Mouse (Mus musculus): Measurements from ENCODE around the gene Jade3. TPM values are rescaled to one million over a fixed set of nuclear protein-coding genes. Genes with fewer than 3 reads are reported as not detected.
A peak's percentile ranks its signal among the peaks of the same experiment; 100 is the strongest.

Gene Jade3
- polyA plus RNA-seq, 1 experiment from 2014 or later, result 6.2 TPM

DNA sequence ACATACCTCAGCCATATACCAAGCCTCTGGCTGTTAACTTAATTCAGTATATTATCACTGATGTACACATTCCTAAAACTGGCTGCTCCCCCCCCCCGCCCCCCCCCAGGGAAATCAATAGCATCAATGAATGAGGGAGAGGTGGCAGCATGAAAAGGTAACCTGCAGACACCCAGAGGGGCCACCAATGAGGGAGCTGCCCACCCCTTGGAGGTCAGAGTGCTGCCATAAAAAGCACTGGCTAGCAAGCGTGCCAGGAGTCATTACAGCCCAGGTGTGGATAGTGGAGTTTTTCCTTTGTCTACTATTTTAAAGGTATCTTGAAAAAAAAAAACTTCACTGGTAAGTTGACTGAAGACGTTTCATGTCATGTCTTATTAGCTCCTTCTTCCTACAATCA, 124.0 kb downstream of the Jade3 start, which contains the start of gene Rgn:
TSS of gene Rgn (plus strand) at position 256 of the 400 bp plus-strand sequence.
- ATAC-seq, result no peak
- Histone ChIP-seq H3K36me3 (ENCODE audit: insufficient read depth, low read length) (no peaks in the 10 kb centered on the region), H3K4me2 (replicated peaks; ENCODE audit: low read depth, low read length) (peak within 1 kb of the TSS; percentile 57), H3K4me3 (ENCODE audit: low read depth, low read length) (no peak within 1 kb of the TSS), H3K9me3 (ENCODE audit: low read length) (no peaks in the 10 kb centered on the region), H3K9ac (replicated peaks; ENCODE audit: low read depth) (no peak within 1 kb of the TSS), H3K27me3 (replicated peaks; ENCODE audit: insufficient read depth, low read length) (no peaks in the 10 kb centered on the region), H3K27ac (ENCODE audit: low read length) (0 out of 2 replicates have a peak within 1 kb of the TSS, but pooled peaks have one; percentile 26), H3K4me1 (ENCODE audit: insufficient read depth, low read depth, low read length) (no peaks in the 10 kb centered on the region)
- TF ChIP-seq EP300 (IDR thresholded peaks at IDR 0.05) (no peak), CTCF (IDR thresholded peaks at IDR 0.05) (no peak)
- WGBS, result 58% methylated on average over 3 of the region's 3 CpGs
- DNase-seq (ENCODE audit: low spot score), result no peak

DNA sequence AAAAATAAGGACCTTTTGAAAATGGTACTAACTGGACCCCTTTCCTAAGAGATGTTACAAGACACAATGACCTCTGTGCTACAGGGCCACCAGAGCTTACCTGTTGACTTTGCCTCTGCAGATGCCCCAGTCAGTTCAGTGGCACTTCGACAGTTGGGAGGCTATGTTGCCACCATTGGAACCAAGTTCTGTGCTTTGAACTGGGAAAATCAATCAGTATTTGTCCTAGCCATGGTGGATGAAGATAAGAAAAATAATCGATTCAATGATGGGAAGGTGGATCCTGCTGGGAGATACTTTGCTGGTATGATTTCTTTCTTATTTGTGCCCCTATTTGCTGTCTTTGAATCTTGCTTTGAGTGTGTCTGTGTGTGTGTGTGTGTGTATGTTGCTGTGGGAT, 126.7 kb downstream of the Jade3 start:
- no peak for ATAC-seq
- no peak for DNase-seq (ENCODE audit: low spot score)
- no peaks in the 10 kb centered on the region for H3K36me3 ChIP-seq (ENCODE audit: insufficient read depth, low read length)
- no peaks in the 10 kb centered on the region for H3K9me3 ChIP-seq (ENCODE audit: low read length)
- no peaks in the 10 kb centered on the region for H3K4me1 ChIP-seq (ENCODE audit: insufficient read depth, low read depth, low read length)
- no peak overlapping the region for H3K4me2 ChIP-seq (replicated peaks; ENCODE audit: low read depth, low read length)
- H3K9ac ChIP-seq (replicated peaks; ENCODE audit: low read depth), result no peak overlapping the region
- no peak overlapping the region for H3K27ac ChIP-seq (ENCODE audit: low read length)
- TF ChIP-seq EP300 (IDR thresholded peaks at IDR 0.05) (no peak), CTCF (IDR thresholded peaks at IDR 0.05) (no peak)
- no peaks in the 10 kb centered on the region for H3K27me3 ChIP-seq (replicated peaks; ENCODE audit: insufficient read depth, low read length)
- no peak overlapping the region for H3K4me3 ChIP-seq (ENCODE audit: low read depth, low read length)
- 78% methylated on average over 2 of the region's 2 CpGs for WGBS

DNA sequence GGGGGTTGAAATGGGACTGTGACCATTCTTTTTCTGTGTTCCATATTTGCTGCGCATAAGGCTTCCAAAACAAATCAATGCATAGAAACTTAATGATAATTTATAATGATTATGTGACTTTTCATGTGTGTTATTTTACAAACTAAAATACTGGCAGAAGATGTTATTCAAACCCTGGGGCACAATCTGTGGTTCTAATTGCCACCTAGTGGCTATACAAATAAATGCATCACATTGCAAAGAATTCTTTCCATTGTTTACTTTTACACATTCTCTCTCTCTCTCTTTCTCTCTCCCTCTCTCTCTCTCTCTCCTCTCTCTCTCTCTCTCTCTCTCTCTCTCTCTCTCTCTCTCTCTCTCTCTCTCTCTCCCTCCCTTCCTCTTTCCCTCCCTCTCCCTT, 136.4 kb downstream of the Jade3 start:
- peak; percentile 33 for DNase-seq (ENCODE audit: low spot score)
- peak; percentile 60 for TF ChIP-seq CTCF (IDR thresholded peaks at IDR 0.05)
- no peak for TF ChIP-seq EP300 (IDR thresholded peaks at IDR 0.05)
- H3K27me3 ChIP-seq (replicated peaks; ENCODE audit: insufficient read depth, low read length), result no peaks in the 10 kb centered on the region
- H3K27ac ChIP-seq (ENCODE audit: low read length), result no peak overlapping the region
- H3K4me1 ChIP-seq (ENCODE audit: insufficient read depth, low read depth, low read length), result no peaks in the 10 kb centered on the region
- H3K4me3 ChIP-seq (ENCODE audit: low read depth, low read length), result no peak overlapping the region
- WGBS, result 32% methylated on average over 1 of the region's 1 CpGs
- ATAC-seq, result no peak
- no peak overlapping the region for H3K4me2 ChIP-seq (replicated peaks; ENCODE audit: low read depth, low read length)
- H3K9me3 ChIP-seq (ENCODE audit: low read length), result no peaks in the 10 kb centered on the region
- H3K9ac ChIP-seq (replicated peaks; ENCODE audit: low read depth), result no peak overlapping the region
- H3K36me3 ChIP-seq (ENCODE audit: insufficient read depth, low read length), result no peaks in the 10 kb centered on the region

DNA sequence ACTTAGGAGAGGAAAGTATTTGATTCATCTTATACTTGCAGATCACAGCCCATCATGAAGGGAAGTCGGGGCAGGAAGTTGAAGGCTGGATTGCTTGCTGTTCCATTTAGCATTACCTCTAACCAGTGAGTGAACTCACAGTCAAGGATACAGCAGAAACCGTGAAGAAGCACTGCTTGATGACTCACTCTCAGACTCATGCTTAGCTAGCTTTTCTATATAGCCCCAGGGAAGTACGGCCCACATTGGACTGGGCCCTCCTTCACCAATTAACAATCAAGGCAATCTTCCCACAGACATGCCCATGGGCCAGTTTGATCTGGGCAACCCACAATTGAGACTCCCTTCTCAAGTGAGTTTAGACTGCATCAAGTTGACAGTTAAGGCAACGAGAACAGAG, 138.5 kb downstream of the Jade3 start:
- DNase-seq (ENCODE audit: low spot score) (no peak), ATAC-seq (no peak)
- Histone ChIP-seq H3K36me3 (ENCODE audit: insufficient read depth, low read length) (no peaks in the 10 kb centered on the region), H3K27me3 (replicated peaks; ENCODE audit: insufficient read depth, low read length) (no peaks in the 10 kb centered on the region), H3K4me2 (replicated peaks; ENCODE audit: low read depth, low read length) (no peak overlapping the region), H3K4me1 (ENCODE audit: insufficient read depth, low read depth, low read length) (no peaks in the 10 kb centered on the region), H3K27ac (ENCODE audit: low read length) (no peak overlapping the region), H3K9me3 (ENCODE audit: low read length) (no peaks in the 10 kb centered on the region), H3K4me3 (ENCODE audit: low read depth, low read length) (no peak overlapping the region), H3K9ac (replicated peaks; ENCODE audit: low read depth) (no peak overlapping the region)
- no peak for TF ChIP-seq EP300 (IDR thresholded peaks at IDR 0.05)
- no peak for TF ChIP-seq CTCF (IDR thresholded peaks at IDR 0.05)
- 64% methylated on average over 4 of the region's 4 CpGs for WGBS

Other genes starting within 250 kb of the Jade3 start
- gene Slc9a7, start 133.9 kb upstream of the Jade3 start, polyA plus RNA-seq (2015; fragmentation: Nextera tagmentation; extraction: Ambion mirVana), result 0.54 and 0.74 TPM in 2 replicates
- gene Rp2, start 61.2 kb upstream of the Jade3 start, polyA plus RNA-seq (2015; fragmentation: Nextera tagmentation; extraction: Ambion mirVana), result 11.7 and 13.8 TPM in 2 replicates
- 2.3 and 2.7 TPM in 2 replicates for gene Rgn, start 124.1 kb downstream of the Jade3 start, polyA plus RNA-seq (2015; fragmentation: Nextera tagmentation; extraction: Ambion mirVana)
- 27.2 and 27.3 TPM in 2 replicates for gene Rbm10, start 191.8 kb downstream of the Jade3 start, polyA plus RNA-seq (2015; fragmentation: Nextera tagmentation; extraction: Ambion mirVana)
- 266 and 277 TPM in 2 replicates for gene Ndufb11, start 191.9 kb downstream of the Jade3 start, polyA plus RNA-seq (2015; fragmentation: Nextera tagmentation; extraction: Ambion mirVana)
- gene Uba1, start 232.6 kb downstream of the Jade3 start, polyA plus RNA-seq (2015; fragmentation: Nextera tagmentation; extraction: Ambion mirVana), result 78.4 and 83.5 TPM in 2 replicates

Data from lung, postnatal 0 days (tissue).